Mouse (Mus musculus) bone marrow, adult 2 months (tissue): ENCODE measurements around the gene Acyp2. TPM values are rescaled to one million over a fixed set of nuclear protein-coding genes. Genes with fewer than 3 reads are reported as not detected.

Source experiments
- H3K27ac ChIP-seq: fragments of 200-500 bp; 2 replicates; pipeline ENCODE4 v1.5.1; 2012; ENCODE audit warnings: low read depth, mild to moderate bottlenecking, control low read depth, inconsistent platforms, low read length; ENCODE audit not compliant: control insufficient read depth, poor library complexity, insufficient read depth
- H3K4me1 ChIP-seq: fragments of 200-500 bp; 2 replicates; pipeline ENCODE4 v1.6.1; 2011; ENCODE audit warnings: low read length; ENCODE audit not compliant: control insufficient read depth, insufficient read depth
- H3K4me3 ChIP-seq: fragments of 200-500 bp; replicated peaks from 2 replicates; pipeline ENCODE3; 2011; ENCODE audit warnings: mild to moderate bottlenecking, low read depth, low read length, control low read depth; ENCODE audit not compliant: control insufficient read depth
- CTCF ChIP-seq: fragments of 200-500 bp; IDR thresholded peaks from 2 replicates; pipeline ENCODE4 v1.5.1; 2011; ENCODE audit warnings: low read length, control low read depth; ENCODE audit not compliant: control insufficient read depth, insufficient read depth
- POLR2A ChIP-seq: fragments of 200-500 bp; IDR thresholded peaks from 2 replicates; pipeline ENCODE4 v1.6.1; 2011; ENCODE audit warnings: low read depth, mild to moderate bottlenecking, control low read depth, low read length, borderline replicate concordance; ENCODE audit not compliant: control insufficient read depth
- WGBS: fragments of 180-500 bp; shearing (Covaris S2); methylation state at CpG from one replicate; pipeline ENCODE4 v1.1.7; 2018; 5-methylcytosine and 5-hydroxymethylcytosine counted together
- polyA plus RNA-seq: library from polyadenylated mRNA; stranded (reverse); fragments of >200 nt; gene quantifications from 2 replicates; pipeline ENCODE4 v1.2.4, GENCODE M21; 2011; ENCODE audit warnings: low replicate concordance; ENCODE audit not compliant: missing spikeins, insufficient read depth, insufficient read length

The Acyp2 gene
- polyA plus RNA-seq, 1 experiment = 2.4 TPM

GRCm38 (mm10) chr11:30483286-30483685 lies 166.1 kb downstream of the Acyp2 start:
- WGBS = 81% methylated on average over 4 of the region's 4 CpGs
- no peak overlapping the region for H3K4me3 ChIP-seq
- H3K27ac ChIP-seq = no peak overlapping the region
- no peaks in the 10 kb centered on the region for H3K4me1 ChIP-seq
- no peak for TF ChIP-seq CTCF
- no peak for TF ChIP-seq POLR2A

- Histone ChIP-seq H3K4me3 (no peak within 1 kb of the TSS), H3K4me1 (no peaks in the 10 kb centered on the region), H3K27ac (no peak within 1 kb of the TSS)
- WGBS = 10% methylated on average over 17 of the region's 17 CpGs
- TF ChIP-seq POLR2A (no peak), CTCF (no peak)
Measured at GRCm38 (mm10) chr11:30471751-30472593, 177.4 kb downstream of the Acyp2 start, which contains the start of gene 4930505A04Rik. Gene 4930505A04Rik, minus strand, starts transcription at chr11:30471827.

DNA sequence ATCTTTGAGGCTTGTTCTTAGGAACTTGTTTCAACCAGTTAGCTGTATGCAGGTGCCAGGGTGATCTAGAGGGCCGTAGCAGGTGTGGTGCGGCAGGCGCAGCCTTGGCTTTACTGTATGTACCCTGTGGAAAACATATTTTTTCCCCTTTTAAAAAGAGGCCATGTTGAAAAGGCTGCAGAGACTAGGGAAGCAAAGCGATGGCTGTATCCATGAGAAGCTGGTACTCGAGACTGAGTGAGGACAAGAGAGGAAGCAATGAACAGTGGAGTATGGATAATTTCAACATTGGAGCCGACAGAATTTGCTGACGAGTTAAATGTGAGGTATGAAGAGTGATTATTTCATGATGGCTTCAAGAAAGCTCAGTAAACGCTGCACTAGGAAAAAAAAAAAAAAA lies 178.2 kb downstream of the Acyp2 start:
- H3K4me1 ChIP-seq = no peaks in the 10 kb centered on the region
- no peak overlapping the region for H3K27ac ChIP-seq
- no peak for TF ChIP-seq POLR2A
- TF ChIP-seq CTCF = no peak
- WGBS = 69% methylated on average over 8 of the region's 8 CpGs
- no peak overlapping the region for H3K4me3 ChIP-seq

Other genes with a start within 250 kb of the Acyp2 start
- gene 4930505A04Rik, start 177.8 kb downstream of the Acyp2 start, polyA plus RNA-seq = not detected in 2 replicates
- gene Psme4, start 122.1 kb upstream of the Acyp2 start, polyA plus RNA-seq = 12.3 and 28.5 TPM in 2 replicates
- not detected in 2 replicates for gene Gpr75, start 235.8 kb upstream of the Acyp2 start, polyA plus RNA-seq
- 5.8 and 5.9 TPM in 2 replicates for gene Asb3, start 235.8 kb upstream of the Acyp2 start, polyA plus RNA-seq